Mouse (Mus musculus): ENCODE measurements around the gene Slc1a4. TPM values are rescaled to one million over a fixed set of nuclear protein-coding genes. Genes with fewer than 3 reads are reported as not detected.

Slc1a4 gene
- polyA plus RNA-seq, 1 experiment = 0.85 TPM

DNA sequence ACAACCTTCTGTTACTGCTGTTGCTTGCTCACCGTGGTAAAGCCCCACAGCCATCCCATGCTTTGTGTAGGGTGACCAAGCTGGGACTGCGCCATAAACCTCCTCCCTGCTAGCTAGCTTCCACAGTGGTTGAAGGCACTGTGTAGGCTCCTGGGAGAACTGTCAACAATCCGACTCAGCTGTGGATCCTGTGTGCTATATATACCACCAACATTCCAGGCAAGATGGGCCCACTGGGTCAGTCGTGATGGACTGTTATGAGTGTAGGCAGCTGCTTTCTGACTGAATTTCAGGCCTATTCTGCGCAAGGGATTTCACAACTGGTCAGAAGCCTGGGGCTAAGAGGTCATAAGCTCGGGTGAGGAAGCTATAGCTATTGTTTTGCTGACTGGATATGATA is 32.6 kb downstream of the Slc1a4 start:
- 87% methylated on average over 6 of the region's 6 CpGs for WGBS
- Histone ChIP-seq H3K36me3 (ENCODE audit: control insufficient read depth, insufficient read depth, low read length) (no peaks in the 10 kb centered on the region), H3K4me1 (ENCODE audit: control insufficient read depth, insufficient read depth, insufficient read length) (no peaks in the 10 kb centered on the region), H3K4me3 (ENCODE audit: extremely low read depth, insufficient read depth, insufficient read length) (no peak overlapping the region), H3K27me3 (ENCODE audit: control insufficient read depth, insufficient read depth, low read length) (no peaks in the 10 kb centered on the region), H3K27ac (ENCODE audit: insufficient read depth, low read length) (no peak overlapping the region)
- no peak for DNase-seq (ENCODE audit: low read depth in 1 of 2, low spot score in 2 of 2)
- no peak for TF ChIP-seq CTCF (IDR thresholded peaks at IDR 0.05; ENCODE audit: extremely low read depth, insufficient read depth, insufficient read length, insufficient replicate concordance)
- TF ChIP-seq POLR2A (IDR thresholded peaks at IDR 0.05; ENCODE audit: low read depth, low read length) = no peak

DNA sequence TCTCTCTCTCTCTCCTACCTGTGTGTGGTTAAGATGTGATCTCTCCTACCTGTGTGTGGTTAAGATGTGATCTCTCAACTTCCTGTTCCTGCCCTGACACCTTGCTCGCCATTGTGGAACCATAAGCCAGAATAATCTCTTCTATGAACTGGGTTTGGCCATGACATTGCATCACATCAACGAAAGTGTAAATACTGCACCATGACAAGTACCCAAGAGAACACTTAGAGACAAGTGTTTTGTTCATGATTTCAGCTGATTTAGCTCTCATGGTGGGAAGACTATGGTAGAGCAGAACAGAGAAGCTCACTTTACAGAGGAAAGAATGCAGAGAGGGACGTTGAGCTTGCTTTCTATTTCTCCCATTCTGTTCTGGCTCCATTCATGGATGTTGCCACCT is 48.0 kb downstream of the Slc1a4 start:
- H3K36me3 ChIP-seq (ENCODE audit: control insufficient read depth, insufficient read depth, low read length) = no peaks in the 10 kb centered on the region
- no peak for TF ChIP-seq POLR2A (IDR thresholded peaks at IDR 0.05; ENCODE audit: low read depth, low read length)
- TF ChIP-seq CTCF (IDR thresholded peaks at IDR 0.05; ENCODE audit: extremely low read depth, insufficient read depth, insufficient read length, insufficient replicate concordance) = no peak
- no peaks in the 10 kb centered on the region for H3K27me3 ChIP-seq (ENCODE audit: control insufficient read depth, insufficient read depth, low read length)
- no peak overlapping the region for H3K27ac ChIP-seq (ENCODE audit: insufficient read depth, low read length)
- no peak overlapping the region for H3K4me3 ChIP-seq (ENCODE audit: extremely low read depth, insufficient read depth, insufficient read length)
- DNase-seq (ENCODE audit: low read depth in 1 of 2, low spot score in 2 of 2) = no peak
- H3K4me1 ChIP-seq (ENCODE audit: control insufficient read depth, insufficient read depth, insufficient read length) = no peaks in the 10 kb centered on the region
- 83% methylated on average over 3 of the region's 3 CpGs for WGBS

DNA sequence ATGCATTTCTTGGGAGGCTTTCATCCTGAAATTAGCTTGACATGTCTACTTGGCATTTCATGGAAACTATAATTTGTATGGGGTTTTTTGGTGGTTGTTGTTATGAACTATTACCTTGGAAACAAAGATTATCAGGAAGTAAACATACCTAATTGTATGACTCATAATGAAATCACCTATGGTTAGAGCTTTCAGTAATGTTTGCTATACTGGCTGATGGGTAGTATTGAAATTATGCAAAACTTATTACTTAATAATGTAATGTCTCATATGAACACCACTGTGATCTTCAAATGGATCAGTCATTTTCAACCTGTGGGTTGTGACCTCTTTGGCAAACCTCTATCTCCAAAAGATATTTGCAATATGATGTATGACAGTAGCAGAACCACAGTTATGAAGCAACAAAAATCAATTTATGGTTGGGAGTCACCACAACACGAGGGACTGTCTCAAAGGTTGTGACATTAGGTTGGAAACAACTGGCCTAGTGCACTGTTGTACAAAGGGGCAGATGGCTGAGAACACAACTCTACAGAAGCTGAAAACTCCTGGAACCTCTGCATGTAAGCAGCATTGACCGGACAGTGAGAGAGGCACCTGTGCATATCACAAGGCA is 49.8 kb downstream of the Slc1a4 start:
- DNase-seq (ENCODE audit: low read depth in 1 of 2, low spot score in 2 of 2) = no peak
- Histone ChIP-seq H3K27me3 (ENCODE audit: control insufficient read depth, insufficient read depth, low read length) (no peaks in the 10 kb centered on the region), H3K4me3 (ENCODE audit: extremely low read depth, insufficient read depth, insufficient read length) (no peak overlapping the region), H3K4me1 (ENCODE audit: control insufficient read depth, insufficient read depth, insufficient read length) (no peaks in the 10 kb centered on the region), H3K36me3 (ENCODE audit: control insufficient read depth, insufficient read depth, low read length) (no peaks in the 10 kb centered on the region), H3K27ac (ENCODE audit: insufficient read depth, low read length) (no peak overlapping the region)
- TF ChIP-seq CTCF (IDR thresholded peaks at IDR 0.05; ENCODE audit: extremely low read depth, insufficient read depth, insufficient read length, insufficient replicate concordance) (no peak), POLR2A (IDR thresholded peaks at IDR 0.05; ENCODE audit: low read depth, low read length) (no peak)
- whole genome bisulfite sequencing = 82% methylated on average over 2 of the region's 2 CpGs

DNA sequence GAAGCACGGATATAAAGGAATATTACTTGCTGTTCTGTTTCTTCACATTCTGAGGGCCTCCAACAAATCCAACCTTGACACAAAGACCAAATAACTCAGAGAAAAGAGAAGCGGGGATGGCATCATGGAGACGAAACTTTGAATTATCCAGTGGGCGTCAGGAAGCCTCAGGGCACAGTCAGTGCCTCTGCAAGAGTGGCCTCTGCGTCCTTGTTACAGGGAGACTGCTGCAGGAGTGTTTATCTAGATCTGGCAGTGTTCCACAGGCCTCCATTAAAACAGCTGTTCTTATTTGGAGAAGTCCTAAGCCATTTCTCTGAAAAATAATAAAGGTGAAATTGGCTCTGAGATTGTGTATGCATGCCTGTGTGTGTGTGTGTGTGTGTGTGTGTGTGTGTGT is 51.5 kb downstream of the Slc1a4 start:
- DNase-seq (ENCODE audit: low read depth in 1 of 2, low spot score in 2 of 2) = no peak
- H3K4me3 ChIP-seq (ENCODE audit: extremely low read depth, insufficient read depth, insufficient read length) = no peak overlapping the region
- TF ChIP-seq CTCF (IDR thresholded peaks at IDR 0.05; ENCODE audit: extremely low read depth, insufficient read depth, insufficient read length, insufficient replicate concordance) (no peak), POLR2A (IDR thresholded peaks at IDR 0.05; ENCODE audit: low read depth, low read length) (no peak)
- H3K4me1 ChIP-seq (ENCODE audit: control insufficient read depth, insufficient read depth, insufficient read length) = no peaks in the 10 kb centered on the region
- no peak overlapping the region for H3K27ac ChIP-seq (ENCODE audit: insufficient read depth, low read length)
- H3K27me3 ChIP-seq (ENCODE audit: control insufficient read depth, insufficient read depth, low read length) = no peaks in the 10 kb centered on the region
- H3K36me3 ChIP-seq (ENCODE audit: control insufficient read depth, insufficient read depth, low read length) = no peaks in the 10 kb centered on the region
- 68% methylated on average over 5 of the region's 5 CpGs for WGBS

DNA sequence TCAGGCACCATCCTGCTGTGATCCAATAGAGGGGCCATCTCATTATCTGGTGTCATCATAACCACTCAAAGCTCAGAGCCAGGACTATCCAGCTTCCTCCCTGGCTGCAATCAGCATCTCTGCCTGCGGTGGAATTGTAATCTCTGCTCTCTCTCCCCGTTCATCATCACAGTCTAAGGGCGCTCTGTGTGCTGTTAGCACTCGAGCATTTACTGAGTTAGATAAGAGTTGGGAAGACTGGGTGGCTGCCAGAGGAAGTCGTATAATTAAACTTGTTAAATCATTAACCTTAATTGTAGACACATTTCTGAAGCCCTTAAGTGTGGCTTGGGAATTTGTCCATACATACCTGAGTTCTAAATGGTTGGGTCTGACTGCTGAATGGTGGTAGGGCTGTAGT is 53.8 kb downstream of the Slc1a4 start:
- DNase-seq (ENCODE audit: low read depth in 1 of 2, low spot score in 2 of 2) = no peak
- no peaks in the 10 kb centered on the region for H3K4me1 ChIP-seq (ENCODE audit: control insufficient read depth, insufficient read depth, insufficient read length)
- TF ChIP-seq CTCF (IDR thresholded peaks at IDR 0.05; ENCODE audit: extremely low read depth, insufficient read depth, insufficient read length, insufficient replicate concordance) = no peak
- H3K27me3 ChIP-seq (ENCODE audit: control insufficient read depth, insufficient read depth, low read length) = no peaks in the 10 kb centered on the region
- 75% methylated on average over 5 of the region's 5 CpGs for WGBS
- H3K27ac ChIP-seq (ENCODE audit: insufficient read depth, low read length) = no peak overlapping the region
- no peaks in the 10 kb centered on the region for H3K36me3 ChIP-seq (ENCODE audit: control insufficient read depth, insufficient read depth, low read length)
- H3K4me3 ChIP-seq (ENCODE audit: extremely low read depth, insufficient read depth, insufficient read length) = no peak overlapping the region

DNA sequence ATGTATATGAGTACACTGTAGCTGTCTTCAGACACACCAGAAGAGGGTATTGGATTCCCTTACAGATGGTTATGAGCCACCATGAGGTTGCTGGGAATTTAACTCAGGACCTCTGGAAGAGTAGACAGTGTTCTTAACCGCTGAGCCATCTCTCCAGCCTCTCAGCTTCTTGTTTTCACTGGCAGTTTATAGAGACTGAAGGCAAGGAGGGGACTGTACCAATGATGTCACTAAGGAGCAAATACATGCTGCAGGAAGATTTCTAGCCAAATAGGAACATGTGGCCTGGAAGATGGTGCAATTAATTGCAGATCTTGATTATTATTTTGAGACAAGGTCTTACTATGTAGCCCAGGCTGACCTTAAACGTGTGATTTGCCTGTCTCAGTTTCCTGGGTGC is 55.4 kb downstream of the Slc1a4 start:
- WGBS = 89% methylated on average over 2 of the region's 2 CpGs
- no peaks in the 10 kb centered on the region for H3K36me3 ChIP-seq (ENCODE audit: control insufficient read depth, insufficient read depth, low read length)
- H3K4me3 ChIP-seq (ENCODE audit: extremely low read depth, insufficient read depth, insufficient read length) = no peak overlapping the region
- TF ChIP-seq CTCF (IDR thresholded peaks at IDR 0.05; ENCODE audit: extremely low read depth, insufficient read depth, insufficient read length, insufficient replicate concordance) (no peak), POLR2A (IDR thresholded peaks at IDR 0.05; ENCODE audit: low read depth, low read length) (no peak)
- no peak overlapping the region for H3K27ac ChIP-seq (ENCODE audit: insufficient read depth, low read length)
- no peak for DNase-seq (ENCODE audit: low read depth in 1 of 2, low spot score in 2 of 2)
- H3K27me3 ChIP-seq (ENCODE audit: control insufficient read depth, insufficient read depth, low read length) = no peaks in the 10 kb centered on the region
- H3K4me1 ChIP-seq (ENCODE audit: control insufficient read depth, insufficient read depth, insufficient read length) = no peaks in the 10 kb centered on the region

DNA sequence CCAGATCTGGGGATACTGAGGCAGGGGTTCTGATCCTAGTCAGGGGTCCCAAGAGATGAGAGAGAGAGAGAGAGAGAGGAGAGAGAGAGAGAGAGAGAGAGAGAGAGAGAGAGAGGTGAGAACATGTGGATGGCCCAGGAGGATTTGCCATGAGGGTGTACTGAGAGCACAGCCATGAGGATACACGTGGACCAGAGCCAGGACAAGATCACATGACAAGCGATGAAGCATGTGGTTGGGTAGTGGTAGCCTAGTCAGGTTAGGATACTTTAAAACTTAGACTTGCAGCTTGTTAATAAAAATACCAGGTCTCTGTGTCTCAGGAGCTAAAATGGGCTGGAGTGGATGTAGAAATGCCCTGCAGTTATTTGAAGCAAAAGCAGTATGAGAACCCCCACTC is 56.5 kb downstream of the Slc1a4 start:
- 80% methylated on average over 2 of the region's 2 CpGs for WGBS
- no peak overlapping the region for H3K27ac ChIP-seq (ENCODE audit: insufficient read depth, low read length)
- no peaks in the 10 kb centered on the region for H3K27me3 ChIP-seq (ENCODE audit: control insufficient read depth, insufficient read depth, low read length)
- no peak for DNase-seq (ENCODE audit: low read depth in 1 of 2, low spot score in 2 of 2)
- H3K4me3 ChIP-seq (ENCODE audit: extremely low read depth, insufficient read depth, insufficient read length) = no peak overlapping the region
- TF ChIP-seq CTCF (IDR thresholded peaks at IDR 0.05; ENCODE audit: extremely low read depth, insufficient read depth, insufficient read length, insufficient replicate concordance) (no peak), POLR2A (IDR thresholded peaks at IDR 0.05; ENCODE audit: low read depth, low read length) (no peak)
- H3K4me1 ChIP-seq (ENCODE audit: control insufficient read depth, insufficient read depth, insufficient read length) = no peaks in the 10 kb centered on the region
- H3K36me3 ChIP-seq (ENCODE audit: control insufficient read depth, insufficient read depth, low read length) = no peaks in the 10 kb centered on the region

All from spleen, adult 2 months (tissue).